Mouse (Mus musculus) lung, embryonic 15.5 days (tissue): Measurements from ENCODE around the gene Magohb. TPM values are rescaled to one million over a fixed set of nuclear protein-coding genes. Genes with fewer than 3 reads are reported as not detected.

ENCODE experiments used
- ATAC-seq: fragments of 200-750 bp; cut with Nextera tagmentation; 2 replicates; pipeline ENCODE4 v1.8.0; 2017; ENCODE audit warnings: moderate number of reproducible peaks, borderline replicate concordance; ENCODE audit not compliant: low FRiP score, low TSS enrichment; ENCODE audit errors: extremely low read depth
- H3K27ac ChIP-seq: fragments of 300-500 bp; sonication (generic); 2 replicates; pipeline ENCODE4 v1.5.1; 2015; ENCODE audit warnings: moderate library complexity, mild to moderate bottlenecking, inconsistent platforms
- H3K27me3 ChIP-seq: fragments of 300-500 bp; sonication (generic); 2 replicates; pipeline ENCODE4 v1.6.1; 2015; ENCODE audit warnings: inconsistent platforms
- H3K36me3 ChIP-seq: fragments of 300-500 bp; sonication (generic); 2 replicates; pipeline ENCODE4 v1.6.1; 2015; ENCODE audit warnings: inconsistent platforms
- H3K4me1 ChIP-seq: fragments of 300-500 bp; sonication (generic); 2 replicates; pipeline ENCODE4 v1.6.1; 2015; ENCODE audit warnings: inconsistent platforms
- H3K4me2 ChIP-seq: fragments of 300-500 bp; sonication (generic); 2 replicates; pipeline ENCODE4 v1.6.1; 2015; ENCODE audit warnings: inconsistent platforms, mild to moderate bottlenecking, moderate library complexity
- H3K4me3 ChIP-seq: fragments of 300-500 bp; sonication (generic); 2 replicates; pipeline ENCODE4 v1.5.1; 2015; ENCODE audit warnings: mild to moderate bottlenecking, inconsistent platforms
- H3K9ac ChIP-seq: fragments of 300-500 bp; sonication (generic); 2 replicates; pipeline ENCODE4 v1.6.1; 2015; ENCODE audit warnings: inconsistent platforms
- H3K9me3 ChIP-seq: fragments of 300-500 bp; sonication (generic); 2 replicates; pipeline ENCODE4 v1.6.1; 2016; ENCODE audit warnings: inconsistent platforms
- WGBS: fragments of 180-500 bp; shearing (Covaris S2); methylation state at CpG from one replicate; pipeline ENCODE4 v1.1.7; 2015; 5-methylcytosine and 5-hydroxymethylcytosine counted together
- polyA plus RNA-seq: library from polyadenylated mRNA; unstranded; fragments of >200 nt; fragmentation: Nextera tagmentation; extraction: Ambion mirVana; gene quantifications from 2 replicates; pipeline ENCODE4 v1.2.1, GENCODE M21; 2015

Magohb gene
- polyA plus RNA-seq, 1 experiment from 2014 or later, result 58.0 TPM

- H3K27ac ChIP-seq, result no peak overlapping the region
- H3K4me3 ChIP-seq, result no peak overlapping the region
- 66% methylated on average over 2 of the region's 2 CpGs for WGBS
- H3K9ac ChIP-seq, result no peak overlapping the region
- H3K9me3 ChIP-seq, result no peaks in the 10 kb centered on the region
- H3K36me3 ChIP-seq, result no peaks in the 10 kb centered on the region
- no peak overlapping the region for H3K4me2 ChIP-seq
- no peaks in the 10 kb centered on the region for H3K27me3 ChIP-seq
- ATAC-seq, result no peak
- H3K4me1 ChIP-seq, result no peaks in the 10 kb centered on the region
Measured at GRCm38 (mm10) chr6:131245081-131245480, 48.0 kb downstream of the Magohb start.

Other genes starting within 250 kb of the Magohb start
- gene Klra2, start 45.9 kb downstream of the Magohb start, polyA plus RNA-seq, result 0.64 and 0.77 TPM in 2 replicates
- gene Styk1, start 60.4 kb upstream of the Magohb start, polyA plus RNA-seq, result 0.98 and 2.1 TPM in 2 replicates
- gene Ybx3, start 95.2 kb upstream of the Magohb start, polyA plus RNA-seq, result 47.2 and 49.8 TPM in 2 replicates
- gene 5430401F13Rik, start 193.2 kb upstream of the Magohb start, polyA plus RNA-seq, result not detected in 2 replicates
- not detected in 2 replicates for gene Gm6619, start 193.2 kb upstream of the Magohb start, polyA plus RNA-seq